Mouse (Mus musculus): ENCODE measurements around the gene Ak9. TPM values are rescaled to one million over a fixed set of nuclear protein-coding genes. Genes with fewer than 3 reads are reported as not detected.
"Not testable (repeated sequence)": the region's sequence is repeated elsewhere in the genome, so short reads cannot be mapped to it uniquely, and the experiment has no call there.

Ak9 gene
- polyA plus RNA-seq, 1 experiment from 2014 or later, result 1.1 TPM

DNA sequence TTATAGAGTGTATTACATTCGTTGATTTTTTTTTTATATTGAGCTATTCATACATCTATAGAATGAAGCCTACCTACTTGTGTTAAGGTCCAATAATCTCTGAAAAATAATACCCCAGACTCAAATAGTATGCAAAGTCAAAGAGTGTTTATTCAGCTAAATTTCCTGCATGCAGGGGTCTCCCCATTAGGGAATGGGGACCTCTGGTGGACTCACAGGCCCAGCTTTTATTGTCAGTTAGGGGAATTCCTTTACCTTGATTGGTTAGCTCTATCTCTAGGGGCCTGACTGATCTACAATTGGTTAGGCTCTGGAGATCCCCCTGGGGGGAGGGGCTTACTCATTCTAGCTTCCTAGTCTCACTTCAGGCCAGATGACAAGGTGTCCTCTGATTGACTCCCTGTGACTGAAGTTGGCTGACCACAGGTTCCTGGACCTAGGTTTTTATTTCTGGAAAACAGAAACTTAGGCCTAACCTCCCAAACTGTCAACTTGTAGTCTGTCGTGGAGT is 28.8 kb downstream of the Ak9 start:
- ATAC-seq (ENCODE audit: insufficient number of reproducible peaks, low FRiP score, low TSS enrichment, low read depth), result no peak
- Histone ChIP-seq H3K4me1 (no peaks in the 10 kb centered on the region), H3K4me2 (replicated peaks) (no peak overlapping the region), H3K9ac (no peak overlapping the region), H3K27ac (replicated peaks) (no peak overlapping the region), H3K9me3 (replicated peaks) (no peaks in the 10 kb centered on the region), H3K27me3 (no peaks in the 10 kb centered on the region), H3K36me3 (no peaks in the 10 kb centered on the region), H3K4me3 (replicated peaks) (no peak overlapping the region)
- 84% methylated on average over 2 of the region's 2 CpGs for WGBS

DNA sequence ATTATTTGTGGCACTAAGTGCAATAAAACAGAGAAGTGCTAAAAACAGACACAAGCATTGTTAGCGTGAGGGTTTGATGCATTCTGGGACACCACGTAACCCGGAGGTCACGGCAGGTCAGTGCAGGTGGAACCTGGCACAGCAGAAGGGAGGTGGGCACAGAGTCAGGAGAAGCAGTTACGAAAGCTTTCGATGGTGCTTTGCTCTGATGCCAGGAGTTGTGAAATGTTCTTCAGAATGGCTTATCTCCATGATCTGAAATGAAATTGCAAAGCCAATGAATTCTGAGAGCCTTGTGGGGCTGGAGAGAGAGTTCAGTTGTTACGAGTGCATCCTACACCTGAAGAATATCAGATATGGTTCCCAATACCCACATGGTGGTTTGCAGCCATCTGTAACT is 37.6 kb downstream of the Ak9 start:
- no peak overlapping the region for H3K4me3 ChIP-seq (replicated peaks)
- no peak for ATAC-seq (ENCODE audit: insufficient number of reproducible peaks, low FRiP score, low TSS enrichment, low read depth)
- no peaks in the 10 kb centered on the region for H3K4me1 ChIP-seq
- H3K27me3 ChIP-seq, result no peaks in the 10 kb centered on the region
- H3K36me3 ChIP-seq, result no peaks in the 10 kb centered on the region
- H3K4me2 ChIP-seq (replicated peaks), result no peak overlapping the region
- H3K27ac ChIP-seq (replicated peaks), result no peak overlapping the region
- H3K9me3 ChIP-seq (replicated peaks), result no peaks in the 10 kb centered on the region
- H3K9ac ChIP-seq, result no peak overlapping the region
- 74% methylated on average over 7 of the region's 7 CpGs for WGBS

DNA sequence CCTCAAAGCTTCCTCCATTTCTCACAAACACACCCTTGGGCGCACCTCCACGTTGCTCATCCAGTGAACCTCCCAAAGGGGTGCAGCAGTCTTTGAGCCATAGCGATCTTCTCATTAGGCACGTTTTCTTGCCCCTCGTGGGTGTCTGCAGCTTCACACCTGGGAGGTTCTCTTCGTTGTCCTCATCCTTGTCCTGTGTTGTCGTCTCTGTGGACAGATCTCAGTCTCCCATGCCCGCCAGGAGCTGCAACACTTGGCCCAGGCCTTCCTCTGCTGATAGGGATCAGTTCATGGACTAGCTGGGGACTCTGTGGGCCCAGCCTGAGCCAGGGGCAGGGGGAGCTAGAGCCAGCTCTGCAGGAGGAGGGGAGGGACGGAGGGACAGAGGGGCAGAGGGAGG is 61.3 kb downstream of the Ak9 start:
- Histone ChIP-seq H3K4me3 (replicated peaks) (no peak overlapping the region), H3K9ac (no peak overlapping the region), H3K4me1 (no peaks in the 10 kb centered on the region), H3K9me3 (replicated peaks) (no peaks in the 10 kb centered on the region), H3K27ac (replicated peaks) (no peak overlapping the region), H3K27me3 (no peaks in the 10 kb centered on the region), H3K4me2 (replicated peaks) (no peak overlapping the region), H3K36me3 (no peaks in the 10 kb centered on the region)
- 87% methylated on average over 9 of the region's 9 CpGs for WGBS
- no peak for ATAC-seq (ENCODE audit: insufficient number of reproducible peaks, low FRiP score, low TSS enrichment, low read depth)

DNA sequence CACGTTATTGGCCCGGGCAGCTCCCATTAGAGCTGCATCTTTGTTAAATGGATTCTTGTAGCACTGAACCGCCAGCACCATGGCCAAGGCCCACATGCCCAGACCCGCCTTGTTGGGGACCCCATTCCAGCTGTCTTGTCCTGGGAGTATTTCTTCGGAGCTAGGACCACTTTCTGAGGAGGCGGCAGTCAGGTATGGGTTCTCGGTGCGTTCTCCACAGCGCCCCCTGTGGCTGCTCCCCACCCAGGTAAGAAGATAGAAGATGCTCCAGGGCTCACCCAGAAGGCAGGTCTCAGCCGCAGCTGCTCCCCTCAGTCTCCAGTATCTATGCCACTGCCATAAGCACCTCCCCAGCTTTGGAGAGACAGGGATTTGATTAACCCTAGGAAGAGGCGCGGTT is 76.7 kb downstream of the Ak9 start:
- H3K9me3 ChIP-seq (replicated peaks), result no peaks in the 10 kb centered on the region
- no peaks in the 10 kb centered on the region for H3K4me1 ChIP-seq
- no peak overlapping the region for H3K4me3 ChIP-seq (replicated peaks)
- 70% methylated on average over 12 of the region's 12 CpGs for WGBS
- no peaks in the 10 kb centered on the region for H3K27me3 ChIP-seq
- H3K4me2 ChIP-seq (replicated peaks), result no peak overlapping the region
- no peak overlapping the region for H3K9ac ChIP-seq
- no peak overlapping the region for H3K27ac ChIP-seq (replicated peaks)
- ATAC-seq (ENCODE audit: insufficient number of reproducible peaks, low FRiP score, low TSS enrichment, low read depth), result no peak
- no peaks in the 10 kb centered on the region for H3K36me3 ChIP-seq

DNA sequence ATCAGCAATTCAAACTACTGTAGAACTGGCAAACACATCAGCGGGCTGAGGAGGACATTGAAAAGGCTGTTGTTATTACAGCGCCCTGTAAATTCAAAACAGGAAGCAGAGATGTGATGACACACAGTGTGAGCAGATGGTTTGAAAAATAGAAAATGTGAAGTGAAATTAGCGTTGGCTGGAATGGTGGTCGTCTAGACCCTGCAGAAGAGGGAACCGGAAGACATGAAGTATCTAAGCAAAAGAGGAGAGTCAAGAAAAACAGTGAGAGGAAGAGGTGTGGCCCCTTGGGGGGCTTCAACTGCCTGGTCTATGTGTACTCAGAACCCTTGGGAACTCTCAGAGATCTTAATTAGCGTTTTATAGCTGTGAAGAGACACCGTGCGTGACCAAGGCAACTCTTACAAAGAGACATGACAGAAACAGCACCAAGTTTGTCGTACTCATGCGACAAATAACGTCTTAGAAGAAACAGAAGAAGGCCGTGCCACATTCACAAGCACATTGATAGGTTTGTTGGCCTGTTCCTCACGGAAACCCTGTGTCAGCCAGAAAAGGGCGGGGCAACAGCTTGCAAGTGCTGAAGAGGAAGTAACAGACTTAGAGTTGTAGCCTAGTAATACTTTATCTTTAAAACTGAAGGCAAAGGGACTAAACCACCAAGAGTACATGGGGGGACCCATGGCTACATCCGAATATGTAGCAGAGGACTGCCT is 81.9 kb downstream of the Ak9 start:
- no peak overlapping the region for H3K4me2 ChIP-seq (replicated peaks)

DNA sequence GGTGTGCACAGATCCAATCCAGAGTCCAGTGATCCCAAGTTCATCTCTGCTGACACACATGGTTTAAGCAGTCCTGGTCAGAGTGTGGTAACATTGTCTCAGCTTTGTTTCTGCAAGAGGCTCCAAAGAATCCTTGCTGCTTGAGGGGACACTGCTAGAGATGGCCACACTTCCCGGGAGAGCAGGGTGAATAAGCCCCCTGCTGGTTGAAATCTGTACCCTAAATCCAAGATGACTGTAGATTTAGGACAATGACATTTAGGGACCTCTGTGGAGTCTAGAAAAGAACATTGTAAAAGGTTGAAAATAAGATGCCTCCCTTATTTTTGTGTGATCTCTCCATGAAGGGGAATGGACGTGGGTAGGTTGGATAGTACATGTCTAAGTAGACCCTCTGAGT is 89.8 kb downstream of the Ak9 start:
- Histone ChIP-seq H3K27me3 (no peaks in the 10 kb centered on the region), H3K9ac (no peak overlapping the region), H3K4me2 (replicated peaks) (no peak overlapping the region), H3K36me3 (no peaks in the 10 kb centered on the region), H3K27ac (replicated peaks) (no peak overlapping the region), H3K4me3 (replicated peaks) (no peak overlapping the region), H3K9me3 (replicated peaks) (no peaks in the 10 kb centered on the region), H3K4me1 (no peaks in the 10 kb centered on the region)
- no peak for ATAC-seq (ENCODE audit: insufficient number of reproducible peaks, low FRiP score, low TSS enrichment, low read depth)
- 62% methylated on average over 2 of the region's 2 CpGs for WGBS

More for the DNA sequence above, 81.9 kb downstream of the Ak9 start:
- Histone ChIP-seq H3K4me3 (replicated peaks) (no peak overlapping the region), H3K9ac (no peak overlapping the region), H3K27me3 (no peaks in the 10 kb centered on the region), H3K4me1 (no peaks in the 10 kb centered on the region), H3K36me3 (no peaks in the 10 kb centered on the region), H3K27ac (replicated peaks) (no peak overlapping the region), H3K9me3 (replicated peaks) (no peaks in the 10 kb centered on the region)
- ATAC-seq (ENCODE audit: insufficient number of reproducible peaks, low FRiP score, low TSS enrichment, low read depth), result no peak
- WGBS, result 65% methylated on average over 15 of the region's 15 CpGs

DNA sequence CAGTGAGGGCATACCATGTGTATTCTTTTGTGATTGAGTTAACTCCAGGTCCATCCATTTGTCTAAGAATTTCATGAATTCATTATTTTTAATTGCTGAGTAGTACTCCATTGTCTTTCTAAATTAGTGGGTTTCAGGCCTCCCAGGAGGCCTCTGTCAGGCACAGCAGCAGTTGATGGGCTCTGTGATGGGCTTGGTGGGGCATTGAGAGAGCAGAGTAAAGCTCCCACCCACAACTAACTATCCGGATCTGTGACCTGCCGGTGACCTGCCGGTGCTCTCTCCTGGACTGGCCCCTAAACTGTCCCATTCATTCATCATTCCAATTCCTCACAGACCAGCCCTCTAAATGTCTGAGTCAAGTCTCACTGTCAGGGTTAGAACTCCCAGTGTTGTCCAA is 97.3 kb downstream of the Ak9 start:
- Histone ChIP-seq H3K36me3 (no peaks in the 10 kb centered on the region), H3K4me3 (replicated peaks) (no peak overlapping the region), H3K9ac (no peak overlapping the region), H3K27me3 (no peaks in the 10 kb centered on the region), H3K4me2 (replicated peaks) (no peak overlapping the region), H3K4me1 (no peaks in the 10 kb centered on the region), H3K27ac (replicated peaks) (no peak overlapping the region), H3K9me3 (replicated peaks) (no peaks in the 10 kb centered on the region)
- WGBS, result 87% methylated on average over 3 of the region's 3 CpGs
- ATAC-seq (ENCODE audit: insufficient number of reproducible peaks, low FRiP score, low TSS enrichment, low read depth), result no peak

DNA sequence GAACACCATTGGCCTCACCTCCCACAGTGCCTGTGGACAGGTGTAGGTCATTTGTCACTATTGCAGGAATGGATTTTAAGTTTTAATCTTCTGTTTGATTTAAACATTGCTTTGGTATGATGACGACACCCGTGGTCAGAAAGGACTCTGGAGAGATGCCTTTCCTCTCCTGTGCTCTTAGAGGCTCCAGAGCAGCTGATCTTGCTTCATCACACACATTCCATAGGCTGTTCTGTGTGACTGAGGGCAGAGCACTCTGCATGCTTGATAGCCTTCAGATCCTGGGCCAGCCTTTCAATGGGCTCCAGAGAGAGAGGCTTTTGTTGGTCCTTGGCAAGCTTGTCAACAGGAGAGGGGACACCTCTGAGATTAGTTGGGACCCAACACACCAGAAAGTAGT is 99.6 kb downstream of the Ak9 start:
- no peaks in the 10 kb centered on the region for H3K9me3 ChIP-seq (replicated peaks)
- H3K27me3 ChIP-seq, result no peaks in the 10 kb centered on the region
- no peak for ATAC-seq (ENCODE audit: insufficient number of reproducible peaks, low FRiP score, low TSS enrichment, low read depth)
- H3K4me3 ChIP-seq (replicated peaks), result no peak overlapping the region
- no peaks in the 10 kb centered on the region for H3K36me3 ChIP-seq
- H3K4me2 ChIP-seq (replicated peaks), result no peak overlapping the region
- no peak overlapping the region for H3K27ac ChIP-seq (replicated peaks)
- no peaks in the 10 kb centered on the region for H3K4me1 ChIP-seq
- H3K9ac ChIP-seq, result no peak overlapping the region
- WGBS, result 65% methylated on average over 2 of the region's 2 CpGs

DNA sequence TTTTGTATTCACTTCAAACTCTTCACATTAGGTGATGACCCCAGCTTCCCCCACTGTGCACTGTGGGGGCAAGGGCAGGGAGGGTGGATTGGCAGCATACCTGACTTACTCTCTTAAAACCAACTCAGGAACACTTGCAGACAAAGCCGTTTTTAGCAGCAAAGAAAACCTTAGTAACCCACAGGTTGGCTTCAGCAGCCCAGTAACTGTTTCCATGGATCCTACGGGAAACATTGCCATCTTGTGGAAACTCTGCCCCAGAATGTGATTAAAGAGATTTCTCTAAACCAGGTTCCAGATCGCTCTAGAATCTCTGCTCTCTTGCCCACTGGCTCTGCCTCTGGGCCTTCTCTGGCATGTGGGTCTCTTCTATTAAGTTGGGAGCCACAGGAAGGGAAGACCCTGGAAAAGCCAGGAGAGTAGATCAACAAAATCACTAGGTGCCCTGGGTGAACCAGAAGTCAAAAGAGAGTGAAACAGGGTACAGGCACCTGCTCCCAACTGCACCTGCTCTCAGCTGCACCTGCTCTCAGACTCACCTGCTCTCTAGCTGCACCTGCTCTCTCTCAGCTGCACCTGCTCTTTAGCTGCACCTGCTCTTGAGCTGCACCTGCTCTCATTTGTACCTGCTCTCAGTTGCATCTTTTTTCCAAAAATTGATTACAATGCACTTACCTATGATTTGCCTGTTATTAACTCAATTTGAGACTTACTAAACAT is 100.3 kb downstream of the Ak9 start:
- Histone ChIP-seq H3K36me3 (no peaks in the 10 kb centered on the region), H3K9ac (no peak overlapping the region), H3K4me2 (replicated peaks) (no peak overlapping the region), H3K27ac (replicated peaks) (no peak overlapping the region), H3K9me3 (replicated peaks) (no peaks in the 10 kb centered on the region), H3K4me3 (replicated peaks) (no peak overlapping the region), H3K27me3 (no peaks in the 10 kb centered on the region), H3K4me1 (no peaks in the 10 kb centered on the region)
- no peak for ATAC-seq (ENCODE audit: insufficient number of reproducible peaks, low FRiP score, low TSS enrichment, low read depth)
- 38% methylated on average over 3 of the region's 3 CpGs for WGBS

DNA sequence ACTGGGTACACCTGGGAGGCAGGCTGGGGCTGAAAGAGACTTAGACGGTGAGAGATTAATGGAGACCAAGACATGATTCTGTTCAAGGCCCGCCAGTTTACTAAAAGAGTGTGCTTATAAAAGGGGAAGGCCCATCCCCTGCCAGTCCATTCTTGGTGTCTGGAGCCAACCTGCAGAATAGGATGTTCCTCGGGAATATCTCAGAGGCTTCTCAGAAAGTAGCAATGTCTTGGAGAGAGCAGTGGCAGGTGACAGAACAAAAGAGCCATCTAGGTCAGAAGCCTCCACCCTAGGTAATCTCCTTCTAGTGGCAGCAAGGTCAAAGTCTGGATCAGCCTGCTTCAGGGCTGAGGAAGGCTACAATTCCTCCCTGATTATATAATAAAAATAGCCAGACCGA is 106.4 kb downstream of the Ak9 start:
- not testable (repeated sequence) for H3K9me3 ChIP-seq (replicated peaks); H3K4me1 ChIP-seq; H3K4me2 ChIP-seq (replicated peaks); H3K4me3 ChIP-seq (replicated peaks); H3K27me3 ChIP-seq; ATAC-seq (ENCODE audit: insufficient number of reproducible peaks, low FRiP score, low TSS enrichment, low read depth); H3K9ac ChIP-seq; H3K27ac ChIP-seq (replicated peaks); H3K36me3 ChIP-seq
- 87% methylated on average over 4 of the region's 4 CpGs for WGBS

DNA sequence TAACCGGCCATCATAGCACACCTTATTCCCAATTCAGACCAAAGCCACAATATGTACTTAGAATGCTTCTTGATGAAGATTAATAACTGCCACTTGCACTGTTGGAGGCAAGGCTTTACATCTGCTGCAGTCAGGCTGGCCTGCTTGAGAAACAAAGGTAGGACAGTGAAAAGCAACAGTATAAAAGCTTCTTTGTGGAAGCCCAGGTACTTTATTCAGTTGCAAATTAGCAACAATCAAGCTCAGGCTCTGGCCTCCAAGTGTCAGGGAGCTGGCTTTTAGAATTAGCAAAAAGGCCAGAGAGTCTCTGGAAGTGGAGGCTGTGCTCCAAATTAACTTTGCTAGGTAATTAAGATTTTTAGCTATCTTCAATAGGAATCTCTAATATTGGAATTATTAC is 107.0 kb downstream of the Ak9 start:
- H3K27ac ChIP-seq (replicated peaks); H3K36me3 ChIP-seq; H3K4me2 ChIP-seq (replicated peaks); H3K4me3 ChIP-seq (replicated peaks); H3K9me3 ChIP-seq (replicated peaks); ATAC-seq (ENCODE audit: insufficient number of reproducible peaks, low FRiP score, low TSS enrichment, low read depth); H3K9ac ChIP-seq; H3K4me1 ChIP-seq; H3K27me3 ChIP-seq: not testable (repeated sequence)
- WGBS, result 96% methylated on average over 1 of the region's 1 CpGs

DNA sequence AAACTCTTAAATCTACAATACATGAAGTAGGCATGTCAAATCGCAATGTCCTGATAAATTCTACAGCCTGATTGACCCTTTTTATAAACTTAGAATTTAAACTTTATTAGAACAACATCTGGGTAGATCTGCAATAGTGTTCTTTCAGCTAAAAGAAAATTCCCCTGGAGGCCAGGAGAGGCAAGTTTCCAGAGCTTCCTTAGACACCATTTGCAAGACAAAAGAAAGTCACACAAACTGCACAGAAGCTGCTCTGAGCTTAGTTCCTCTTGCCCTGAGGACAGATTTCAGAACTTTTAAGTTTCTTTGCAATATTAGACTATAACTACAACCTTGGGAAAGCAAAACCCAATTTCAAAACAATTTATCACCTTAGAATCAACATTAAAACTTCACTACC is 109.7 kb downstream of the Ak9 start:
- H3K9me3 ChIP-seq (replicated peaks); H3K9ac ChIP-seq; H3K4me2 ChIP-seq (replicated peaks); H3K4me3 ChIP-seq (replicated peaks); H3K4me1 ChIP-seq; H3K36me3 ChIP-seq; H3K27me3 ChIP-seq; ATAC-seq (ENCODE audit: insufficient number of reproducible peaks, low FRiP score, low TSS enrichment, low read depth); H3K27ac ChIP-seq (replicated peaks): not testable (repeated sequence)
- 78% methylated on average over 1 of the region's 1 CpGs for WGBS

All from embryonic facial prominence, embryonic 15.5 days (tissue).